Mouse (Mus musculus) ovary, postnatal 36 days (tissue): ENCODE data around the gene Gpr152.

Experiments
- DNase-seq: peaks from one replicate; pipeline ENCODE4 v3.0.0; 2022; ENCODE audit warnings: low spot score, mixed read lengths

Gpr152 gene

GRCm38 (mm10) chr19:4150567-4151487 lies 11.2 kb downstream of the Gpr152 start:
- no peak for DNase-seq

- DNase-seq, result no peak
Measured at GRCm38 (mm10) chr19:4151488-4151860, 11.9 kb downstream of the Gpr152 start.

GRCm38 (mm10) chr19:4151898-4152297 lies 12.3 kb downstream of the Gpr152 start:
- no peak for DNase-seq

GRCm38 (mm10) chr19:4152445-4153231 lies 13.1 kb downstream of the Gpr152 start:
- no peak for DNase-seq

GRCm38 (mm10) chr19:4153232-4153654 lies 13.7 kb downstream of the Gpr152 start, which contains the start of gene Ptprcap:
TSS of gene Ptprcap (plus strand) at chr19:4153604.
- DNase-seq, result peak; percentile 43

- peak; percentile 4 for DNase-seq
Measured at GRCm38 (mm10) chr19:4154437-4155222, 15.0 kb downstream of the Gpr152 start.

- DNase-seq, result peak; percentile 5
Measured at GRCm38 (mm10) chr19:4155223-4156072, 15.9 kb downstream of the Gpr152 start.

- DNase-seq, result peak; percentile 5
Measured at GRCm38 (mm10) chr19:4156073-4156579, 16.5 kb downstream of the Gpr152 start.

- peak; percentile 3 for DNase-seq
Measured at GRCm38 (mm10) chr19:4156771-4157170, 17.2 kb downstream of the Gpr152 start.

- no peak for DNase-seq
Measured at GRCm38 (mm10) chr19:4159049-4159448, 19.5 kb downstream of the Gpr152 start.

- DNase-seq, result peak; percentile 93
Measured at GRCm38 (mm10) chr19:4162646-4163542, 23.3 kb downstream of the Gpr152 start, which contains the start of gene Rps6kb2. TSS of gene Rps6kb2 (minus strand) at chr19:4163354.

GRCm38 (mm10) chr19:4163543-4163887 lies 23.9 kb downstream of the Gpr152 start:
- no peak for DNase-seq

- no peak for DNase-seq
Measured at GRCm38 (mm10) chr19:4164100-4164499, 24.5 kb downstream of the Gpr152 start.

GRCm38 (mm10) chr19:4164721-4165120 lies 25.1 kb downstream of the Gpr152 start:
- DNase-seq, result no peak

- DNase-seq, result no peak
Measured at GRCm38 (mm10) chr19:4166678-4167476, 27.3 kb downstream of the Gpr152 start.

- peak; percentile 99 for DNase-seq
Measured at GRCm38 (mm10) chr19:4169378-4169784, 29.8 kb downstream of the Gpr152 start.

GRCm38 (mm10) chr19:4169810-4170209 lies 30.2 kb downstream of the Gpr152 start:
- no peak for DNase-seq

GRCm38 (mm10) chr19:4170723-4171392 lies 31.3 kb downstream of the Gpr152 start:
- DNase-seq, result no peak
